Mouse (Mus musculus): ENCODE measurements around the gene Ccin. TPM values are rescaled to one million over a fixed set of nuclear protein-coding genes. Genes with fewer than 3 reads are reported as not detected.
A peak's percentile ranks its signal among the peaks of the same experiment; 100 is the strongest.

The Ccin gene
- total RNA-seq, 2 experiments from 2014 or later = not detected

DNA sequence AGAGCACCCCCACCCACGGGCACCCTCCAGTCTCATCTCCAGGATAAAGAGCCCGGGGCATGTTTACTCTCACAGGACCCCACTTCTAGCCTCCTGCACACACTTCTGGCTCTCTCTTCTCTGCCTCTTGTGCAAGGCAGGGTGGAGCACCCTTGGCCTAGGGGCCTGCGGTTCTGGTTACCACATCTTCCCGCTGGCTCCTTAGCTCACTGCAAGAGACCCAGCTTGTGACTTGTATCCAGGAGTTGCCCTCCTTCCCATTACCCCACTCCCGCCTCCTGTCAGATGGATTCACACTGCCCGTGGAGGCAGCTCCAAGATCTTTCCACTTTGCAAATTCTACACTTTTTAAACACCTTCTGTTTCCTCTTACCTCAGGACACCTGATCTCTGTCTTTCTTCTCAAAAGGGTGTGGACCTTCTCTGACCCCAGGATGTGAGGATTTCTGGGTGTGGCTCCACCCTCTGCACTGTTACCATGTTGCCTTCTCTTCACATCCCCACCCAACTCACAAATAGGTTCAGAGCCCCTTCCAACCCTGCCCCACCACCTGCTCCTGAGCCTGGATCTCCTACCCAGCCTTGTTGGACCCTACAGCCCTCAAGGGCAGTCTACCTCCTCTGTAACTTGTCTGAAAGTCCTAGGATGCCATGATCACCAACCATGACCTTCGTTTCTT lies 17.3 kb upstream of the Ccin start:
- no peak for TF ChIP-seq CTCF (conservative IDR thresholded peaks at IDR 0.05)
- Histone ChIP-seq H3K4me3 (no peak overlapping the region), H3K27ac (no peak overlapping the region)
- no peak for DNase-seq (ENCODE audit: low spot score in 2 of 2)

DNA sequence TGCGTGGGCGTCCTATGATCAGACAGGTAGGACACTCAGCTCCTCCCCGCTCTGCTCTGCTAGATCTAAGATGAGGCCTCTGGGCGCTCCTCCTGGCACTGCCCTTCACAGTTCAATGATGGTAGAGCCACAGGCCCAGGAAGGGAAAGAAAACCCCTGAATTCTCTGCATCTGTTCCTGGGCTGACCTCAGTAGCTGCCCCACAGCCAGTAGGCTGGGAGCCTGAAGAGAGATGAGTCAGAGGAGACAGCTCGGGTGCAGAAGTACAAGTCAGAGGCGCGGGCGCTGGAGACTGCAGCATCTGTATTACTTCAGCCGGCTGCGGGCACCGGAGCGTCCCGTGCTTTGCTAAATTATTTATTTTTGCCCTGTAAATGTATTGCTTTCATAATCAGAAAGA lies 14.6 kb upstream of the Ccin start:
- H3K4me3 ChIP-seq = no peak overlapping the region
- TF ChIP-seq CTCF (conservative IDR thresholded peaks at IDR 0.05) = no peak
- no peak overlapping the region for H3K27ac ChIP-seq
- DNase-seq (ENCODE audit: low spot score in 2 of 2) = peak in 1 of 2 experiments; percentile 18

DNA sequence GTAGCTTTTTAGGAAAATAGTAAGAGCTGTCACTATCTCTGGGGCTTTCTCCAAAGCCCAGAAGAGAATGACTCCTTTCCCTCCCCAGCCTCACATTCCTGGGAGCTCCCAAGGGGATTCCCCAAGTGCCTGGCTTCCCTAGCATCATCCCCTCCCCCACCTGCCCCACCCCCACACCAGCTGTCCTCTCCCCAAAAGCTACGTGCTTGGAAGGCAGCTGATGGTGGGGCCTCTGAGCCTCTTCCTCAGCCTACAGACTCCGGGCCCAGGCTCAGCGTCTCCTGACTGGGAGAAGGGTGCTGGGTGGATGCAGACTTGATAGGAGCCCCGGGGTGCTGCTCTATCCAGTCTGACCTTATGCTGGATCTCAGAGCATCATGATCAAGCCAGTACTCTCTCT lies 13.9 kb upstream of the Ccin start:
- Histone ChIP-seq H3K4me3 (no peak overlapping the region), H3K27ac (no peak overlapping the region)
- no peak for DNase-seq (ENCODE audit: low spot score in 2 of 2)
- no peak for TF ChIP-seq CTCF (conservative IDR thresholded peaks at IDR 0.05)

DNA sequence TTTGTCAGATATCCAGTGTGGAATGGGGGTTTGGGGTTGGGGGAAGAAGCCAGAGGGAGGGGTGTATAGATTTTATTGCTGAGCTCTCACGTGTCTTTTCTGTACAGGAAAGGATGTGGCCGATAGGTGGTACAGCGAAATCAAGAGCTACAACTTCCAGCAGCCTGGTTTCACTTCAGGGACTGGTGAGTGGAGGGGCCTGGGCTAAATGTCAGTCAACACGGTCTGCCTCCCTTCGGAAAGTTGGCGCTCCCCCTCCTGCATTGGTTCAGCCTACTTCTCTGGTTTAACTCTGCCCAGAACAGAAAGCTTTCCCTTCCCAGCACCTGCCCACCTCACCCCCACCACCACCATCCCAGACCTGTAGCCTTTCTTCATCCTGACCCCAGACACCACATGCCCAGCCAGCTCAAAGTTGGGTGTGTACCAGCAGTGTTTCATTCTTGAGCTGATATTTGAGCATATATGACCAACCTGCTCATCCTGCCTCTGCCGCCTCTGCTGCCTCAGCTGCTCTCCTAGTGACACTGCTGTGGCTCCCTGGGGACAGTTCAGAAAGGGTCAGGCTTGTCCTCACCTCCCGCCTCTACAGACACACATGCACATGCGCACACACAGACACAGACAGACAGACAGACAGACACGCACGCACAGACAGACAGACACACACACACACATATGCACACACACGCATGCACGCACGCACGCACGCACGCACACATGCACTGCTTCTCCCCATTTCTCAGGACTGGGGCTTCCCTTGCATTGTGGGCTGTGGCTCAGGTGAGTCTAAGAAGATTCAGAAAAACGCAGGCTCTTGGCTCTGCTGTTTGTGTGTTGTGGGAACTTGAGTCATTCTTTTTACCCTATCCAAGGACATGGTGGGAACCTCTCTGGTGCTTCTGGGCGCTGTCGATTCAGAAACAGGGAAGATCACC lies 12.6 kb upstream of the Ccin start:
- no peak for TF ChIP-seq CTCF (conservative IDR thresholded peaks at IDR 0.05)
- DNase-seq (ENCODE audit: low spot score in 2 of 2) = no peak
- H3K27ac ChIP-seq = no peak overlapping the region
- H3K4me3 ChIP-seq = no peak overlapping the region

DNA sequence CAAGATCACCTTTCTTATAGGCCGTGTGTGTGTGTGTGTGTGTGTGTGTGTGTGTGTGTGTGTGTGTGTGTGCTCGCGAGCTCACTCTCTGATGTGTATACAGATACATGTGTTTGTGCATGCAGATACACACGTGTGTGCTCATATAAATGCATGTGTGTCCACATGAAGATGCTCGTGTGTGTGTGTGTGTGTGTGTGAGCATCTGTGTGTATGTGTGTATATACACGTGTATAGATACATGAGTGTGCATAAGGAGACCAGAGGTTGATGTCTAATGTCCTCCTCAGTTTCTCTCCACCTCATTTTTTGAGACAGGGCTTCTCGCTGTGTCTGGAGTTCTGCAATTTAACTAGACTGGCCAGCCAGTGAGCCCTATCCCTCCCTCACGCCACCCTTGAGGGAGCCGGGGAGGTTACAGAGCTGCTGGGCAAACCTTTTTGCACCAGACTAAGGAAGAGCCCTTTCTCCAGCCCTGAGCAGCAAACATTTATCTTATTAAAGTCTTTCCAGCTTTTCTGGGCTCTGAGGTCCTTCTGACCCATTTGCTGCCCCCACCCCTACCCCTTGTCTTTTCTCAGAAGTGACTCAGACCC lies 11.6 kb upstream of the Ccin start:
- DNase-seq (ENCODE audit: low spot score in 2 of 2) = no peak
- no peak for TF ChIP-seq CTCF (conservative IDR thresholded peaks at IDR 0.05)
- Histone ChIP-seq H3K27ac (peak overlapping the region; percentile 59; the same call in 1 of the 2 replicates), H3K4me3 (no peak overlapping the region)

DNA sequence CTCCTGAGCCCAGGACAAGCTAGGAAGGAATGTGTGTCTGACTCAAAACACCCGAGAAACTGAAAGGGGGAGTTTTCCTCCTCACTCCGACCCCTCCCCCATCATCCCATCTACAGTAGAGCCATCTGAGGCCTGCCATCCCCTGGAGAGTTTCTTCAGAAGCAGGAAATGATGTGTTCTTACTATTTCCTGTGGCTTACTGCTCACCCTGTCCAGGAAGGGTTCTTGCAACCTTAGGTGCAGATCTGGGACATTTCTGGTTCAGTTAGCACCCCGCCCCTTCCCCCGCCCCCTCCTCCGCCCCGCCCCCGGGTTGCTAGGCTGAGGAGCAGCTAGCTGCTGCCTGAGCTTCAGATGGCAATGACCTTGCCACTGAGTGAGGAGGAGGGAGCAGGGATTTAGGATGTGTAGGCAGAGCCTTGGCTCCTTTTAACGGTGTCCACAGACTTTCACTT lies 11.1 kb upstream of the Ccin start:
- no peak for TF ChIP-seq CTCF (conservative IDR thresholded peaks at IDR 0.05)
- no peak overlapping the region for H3K4me3 ChIP-seq
- peak overlapping the region; percentile 61; the same call in 1 of the 2 replicates for H3K27ac ChIP-seq
- no peak for DNase-seq (ENCODE audit: low spot score in 2 of 2)

DNA sequence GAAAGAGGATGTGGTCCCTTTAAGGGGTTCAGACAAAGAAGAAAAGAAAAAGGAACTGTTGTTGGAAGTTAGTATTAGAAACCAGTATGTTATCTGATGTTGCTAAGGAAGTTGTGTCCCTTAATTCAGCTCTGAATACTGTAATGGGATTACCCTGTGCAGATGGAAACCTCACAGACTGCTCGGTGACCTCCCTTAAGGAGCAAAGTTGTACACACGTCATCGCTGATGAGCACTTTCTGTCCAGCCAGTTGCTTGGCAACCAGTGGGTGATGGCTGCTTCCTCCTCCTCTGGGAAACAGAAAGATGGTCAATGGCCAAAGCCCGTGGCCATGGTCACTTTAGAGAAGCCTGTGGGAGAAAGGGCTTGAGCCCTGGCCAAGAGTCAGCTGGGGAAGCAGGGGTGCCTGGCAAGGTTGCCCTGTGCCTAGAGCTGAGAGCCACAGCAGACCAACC lies 9.7 kb upstream of the Ccin start:
- no peak for TF ChIP-seq CTCF (conservative IDR thresholded peaks at IDR 0.05)
- DNase-seq (ENCODE audit: low spot score in 2 of 2) = peak; percentile 44 to 58
- Histone ChIP-seq H3K27ac (peak overlapping the region; percentile 68), H3K4me3 (no peak overlapping the region)

DNA sequence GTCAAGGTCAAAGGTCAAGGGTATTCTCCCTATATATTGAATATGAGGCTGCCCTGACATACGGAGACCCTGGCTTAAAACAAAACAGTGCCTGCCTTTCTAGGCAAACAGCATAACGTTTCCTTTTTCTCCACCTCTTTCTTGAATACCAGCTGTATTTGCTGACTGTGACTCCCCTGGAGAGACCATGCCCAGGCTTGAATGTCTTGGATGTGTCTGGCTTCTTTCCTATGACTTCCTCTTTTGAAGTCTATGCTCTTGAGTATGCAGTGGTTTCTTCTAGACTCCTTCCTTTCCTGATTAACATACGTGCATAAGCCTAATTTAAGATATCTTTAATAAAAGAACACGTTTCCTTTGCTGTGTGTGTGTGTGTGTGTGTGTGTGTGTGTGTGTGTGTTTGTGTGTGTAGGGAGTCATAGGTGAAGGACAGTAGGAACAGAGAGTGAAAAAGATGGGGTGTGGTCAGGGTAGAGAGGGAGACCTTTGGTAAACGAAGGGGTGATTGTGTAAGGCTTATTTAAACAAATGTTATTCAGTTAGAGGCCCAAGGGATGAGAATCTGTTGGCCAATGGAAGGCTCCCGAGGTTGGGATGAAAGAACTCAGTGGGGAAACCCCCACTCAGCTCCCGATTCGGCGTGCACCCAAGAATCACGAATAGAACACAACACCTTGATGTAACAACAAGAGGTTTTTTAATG lies 8.2 kb upstream of the Ccin start:
- H3K27ac ChIP-seq = no peak overlapping the region
- no peak for DNase-seq (ENCODE audit: low spot score in 2 of 2)
- H3K4me3 ChIP-seq = no peak overlapping the region
- TF ChIP-seq CTCF (conservative IDR thresholded peaks at IDR 0.05) = no peak

DNA sequence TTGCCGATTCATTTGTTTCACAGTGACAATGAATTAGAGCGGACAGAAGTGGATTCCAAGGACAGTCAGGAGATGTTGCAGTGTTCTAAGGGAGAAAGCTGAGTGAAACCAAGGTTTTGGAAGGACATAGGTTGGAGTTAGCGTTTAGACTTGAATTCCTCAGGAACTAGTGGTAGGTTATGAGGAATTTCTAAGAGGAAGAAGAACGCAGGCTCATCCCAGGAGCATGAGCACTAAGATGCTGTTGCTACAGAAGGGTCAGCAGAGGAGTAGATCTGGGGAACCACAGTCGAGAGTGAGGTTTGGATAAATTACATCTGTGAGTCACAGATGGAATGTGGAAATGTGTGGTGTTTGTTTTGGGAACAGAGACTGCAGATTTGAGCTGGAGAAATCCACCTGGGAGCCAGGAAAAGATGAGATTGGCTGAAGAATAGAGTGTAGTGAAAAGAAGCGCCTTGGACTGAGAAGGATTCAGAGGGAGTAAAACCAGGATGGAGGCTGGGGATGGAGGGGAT lies 7.0 kb upstream of the Ccin start:
- DNase-seq (ENCODE audit: low spot score in 2 of 2) = no peak
- Histone ChIP-seq H3K27ac (no peak overlapping the region), H3K4me3 (no peak overlapping the region)
- no peak for TF ChIP-seq CTCF (conservative IDR thresholded peaks at IDR 0.05)

DNA sequence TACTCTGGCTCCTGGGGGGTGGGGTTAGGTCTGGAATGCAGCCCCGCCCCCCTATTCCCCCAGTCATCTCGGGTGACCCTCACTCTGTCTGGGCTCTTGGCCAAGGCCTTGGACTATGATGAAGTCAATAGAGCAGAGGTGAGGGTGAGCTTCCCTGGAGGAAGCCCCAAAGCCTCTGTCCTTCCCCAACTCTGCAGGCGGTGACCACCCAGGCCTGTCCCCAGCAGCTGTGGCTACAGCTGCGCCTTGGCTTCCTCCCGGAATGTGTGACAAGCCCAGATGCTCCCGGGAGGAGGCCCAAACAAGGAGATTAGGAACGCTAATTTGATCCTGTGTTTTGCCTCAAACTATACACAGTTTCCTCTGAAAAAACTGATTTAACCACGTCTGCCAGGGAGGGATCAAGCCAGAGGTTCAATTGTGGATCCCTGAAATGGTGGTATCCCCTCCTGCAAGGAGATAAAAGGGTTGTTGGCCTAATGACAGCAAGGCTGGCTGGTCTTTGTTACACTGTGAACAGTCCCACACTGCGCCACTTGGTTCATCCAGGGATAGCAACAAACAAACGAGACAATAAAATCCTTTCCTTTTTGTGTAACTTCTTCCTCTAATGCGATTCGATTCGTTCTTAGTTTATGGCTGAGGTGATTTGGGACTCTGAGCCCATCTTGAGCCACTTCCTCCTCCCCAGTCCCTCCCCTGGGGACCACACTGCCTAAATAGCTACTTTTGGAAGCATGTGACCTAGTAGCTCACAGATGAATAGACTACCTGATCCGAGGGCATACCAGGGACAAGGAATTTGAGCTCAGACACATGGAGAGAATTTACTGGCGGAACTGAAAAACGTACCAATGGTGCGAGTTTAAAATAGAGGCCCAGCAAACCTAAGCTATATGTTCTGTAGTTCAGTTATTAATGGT lies 4.5 kb upstream of the Ccin start:
- no peak for DNase-seq (ENCODE audit: low spot score in 2 of 2)
- no peak overlapping the region for H3K27ac ChIP-seq
- no peak overlapping the region for H3K4me3 ChIP-seq
- TF ChIP-seq CTCF (conservative IDR thresholded peaks at IDR 0.05) = 0 out of 2 replicates have a peak, but pooled peaks have one; percentile 10

DNA sequence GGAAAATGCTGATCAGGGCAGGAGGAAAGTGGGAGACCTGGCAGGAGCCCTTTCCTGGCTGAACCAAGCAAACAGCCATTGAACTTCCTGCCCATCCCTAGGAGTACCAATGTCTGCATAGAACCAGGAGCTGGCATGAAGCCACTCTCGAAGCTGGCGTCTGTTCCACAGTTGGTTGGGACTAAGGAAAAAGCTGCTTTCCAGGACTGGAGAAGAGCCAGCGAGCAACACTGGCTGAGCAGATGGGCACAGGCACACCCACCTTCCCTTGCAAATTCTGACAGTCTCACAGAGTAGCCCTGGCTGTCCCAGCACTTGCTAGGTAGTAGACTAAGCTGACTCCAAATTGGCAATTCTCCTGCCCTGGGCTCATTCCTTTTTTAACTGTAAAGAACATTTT lies 3.5 kb upstream of the Ccin start:
- DNase-seq (ENCODE audit: low spot score in 2 of 2) = peak; percentile 86 to 90
- Histone ChIP-seq H3K27ac (no peak overlapping the region), H3K4me3 (no peak overlapping the region)
- TF ChIP-seq CTCF (conservative IDR thresholded peaks at IDR 0.05) = no peak

Measured in layer of hippocampus, adult 2 months (tissue).